Comparison of ENCODE assay signal across 27 mouse cellular contexts in genomic region chr2:11899698-11900660, GRCm38 (mm10).
DNase-seq lines count a peak whose midpoint lies in the region; ATAC-seq and TF ChIP-seq lines count a peak whose summit lies in the region.
"Had no signal": no experiment of that assay in that cellular context is flagged by ENCODE, and none has a peak within 500 bp of the region (broad histone marks: within the 10 kb centered on the region; RNA-seq: fewer than 3 reads in every experiment).

No protein-coding gene starts in this region.

- H3K4me1 ChIP-seq in hindbrain, embryonic 14.5 days (replicated peaks; ENCODE audit: control insufficient read depth, insufficient read depth, low read length), result no peaks in the 10 kb centered on the region
- no peaks in the 10 kb centered on the region for H3K4me1 ChIP-seq in hindbrain, embryonic 16.5 days (ENCODE audit: control insufficient read depth, insufficient read depth, low read depth, low read length)
- H3K4me1 ChIP-seq in lung, embryonic 14.5 days (ENCODE audit: insufficient read depth), result no peaks in the 10 kb centered on the region
- H3K4me1 ChIP-seq: heart, embryonic 12.5 days; hindbrain, embryonic 13.5 days; limb, embryonic 13.5 days had no signal

- WGBS in hindbrain, embryonic 14.5 days, result 74% methylated on average over 11 of the region's 11 CpGs
- whole genome bisulfite sequencing in hindbrain, embryonic 16.5 days, result 76% methylated on average over 11 of the region's 11 CpGs
- 75% methylated on average over 11 of the region's 11 CpGs for WGBS in lung, embryonic 14.5 days

- H3K9me3 ChIP-seq in hindbrain, embryonic 14.5 days (ENCODE audit: control insufficient read depth, low read length), result no peaks in the 10 kb centered on the region
- H3K9me3 ChIP-seq in hindbrain, embryonic 16.5 days (ENCODE audit: control insufficient read depth, low read length), result no peaks in the 10 kb centered on the region; the same call in 1 of the 2 replicates
- no peaks in the 10 kb centered on the region for H3K9me3 ChIP-seq in lung, embryonic 14.5 days (ENCODE audit: low read depth, low read length)
- H3K9me3 ChIP-seq: G1E; hindbrain, embryonic 13.5 days; limb, embryonic 13.5 days had no signal

- 0 out of 2 replicates have a peak, but pooled peaks have one; percentile 31 for ATAC-seq in hindbrain, embryonic 14.5 days (ENCODE audit: low FRiP score)
- no peak for ATAC-seq in hindbrain, embryonic 16.5 days
- peak; percentile 62; the same call in 1 of the 2 replicates for ATAC-seq in lung, embryonic 14.5 days (ENCODE audit: insufficient read depth)
- ATAC-seq: forebrain, embryonic 16.5 days; inflammation-experienced regulatory T-cells, adult 6 months had no signal

- no peak overlapping the region for H3K4me3 ChIP-seq in hindbrain, embryonic 14.5 days (replicated peaks; ENCODE audit: low read length)
- no peak overlapping the region for H3K4me3 ChIP-seq in hindbrain, embryonic 16.5 days (ENCODE audit: low read length)
- H3K4me3 ChIP-seq in lung, embryonic 14.5 days (ENCODE audit: low read depth, low read length), result no peak overlapping the region
- H3K4me3 ChIP-seq: erythroblast, embryonic 14.5 days; gastrocnemius, adult 2 months; heart, adult 2 months; heart, embryonic 12.5 days; hindbrain, embryonic 13.5 days; limb, embryonic 13.5 days had no signal

- TF ChIP-seq CTCF in lung, embryonic 14.5 days (IDR thresholded peaks at IDR 0.05; ENCODE audit: low read depth), result no peak

- H3K36me3 ChIP-seq in hindbrain, embryonic 14.5 days (replicated peaks; ENCODE audit: control insufficient read depth, insufficient read depth), result no peaks in the 10 kb centered on the region
- no peaks in the 10 kb centered on the region for H3K36me3 ChIP-seq in hindbrain, embryonic 16.5 days (ENCODE audit: control insufficient read depth, insufficient read depth, low read length)
- H3K36me3 ChIP-seq in lung, embryonic 14.5 days (ENCODE audit: insufficient read depth), result no peaks in the 10 kb centered on the region
- H3K36me3 ChIP-seq: G1E; heart, embryonic 12.5 days; hindbrain, embryonic 13.5 days; limb, embryonic 13.5 days had no signal

- no peak overlapping the region for H3K9ac ChIP-seq in hindbrain, embryonic 14.5 days
- H3K9ac ChIP-seq in hindbrain, embryonic 16.5 days (ENCODE audit: low read depth, low read length), result no peak overlapping the region
- H3K9ac ChIP-seq in lung, embryonic 14.5 days, result no peak overlapping the region
- H3K9ac ChIP-seq: heart, embryonic 12.5 days; hindbrain, embryonic 13.5 days; limb, embryonic 13.5 days had no signal

- H3K27me3 ChIP-seq in hindbrain, embryonic 14.5 days (ENCODE audit: control insufficient read depth, insufficient read depth, low read length), result no peaks in the 10 kb centered on the region
- no peaks in the 10 kb centered on the region for H3K27me3 ChIP-seq in hindbrain, embryonic 16.5 days (replicated peaks; ENCODE audit: control insufficient read depth, insufficient read depth, low read length)
- H3K27me3 ChIP-seq in lung, embryonic 14.5 days (ENCODE audit: insufficient read depth, low read length), result no peaks in the 10 kb centered on the region
- H3K27me3 ChIP-seq: heart, embryonic 12.5 days; hindbrain, embryonic 13.5 days; limb, embryonic 13.5 days had no signal

- no peak overlapping the region for H3K27ac ChIP-seq in hindbrain, embryonic 14.5 days
- H3K27ac ChIP-seq in hindbrain, embryonic 16.5 days (ENCODE audit: low read depth, low read length), result no peak overlapping the region
- no peak overlapping the region for H3K27ac ChIP-seq in lung, embryonic 14.5 days (ENCODE audit: low read depth)
- H3K27ac ChIP-seq: gastrocnemius, adult 2 months; heart, adult 2 months; hindbrain, embryonic 13.5 days; limb, embryonic 13.5 days; stomach, postnatal 0 days had no signal

- no peak for DNase-seq in hindbrain, embryonic 14.5 days (ENCODE audit: low spot score)
- peak; percentile 6 for DNase-seq in lung, embryonic 14.5 days
- no peak for DNase-seq in lung, postnatal 14 days
- peak; percentile 44 for DNase-seq in kidney, adult 9 months
- peak; percentile 6 for DNase-seq in kidney, postnatal 10 days
- no peak for DNase-seq in layer of hippocampus, postnatal 10 days (ENCODE audit: low spot score in 2 of 2)
- DNase-seq: adrenal gland, postnatal 14 days; cerebellum, adult 11 months; cerebellum, adult 9-10 months; cerebellum, postnatal 36 days; gastrocnemius, adult 2 months; heart, adult 2 months; heart, postnatal 4 days; layer of hippocampus, adult 9-11 months; midbrain, embryonic 14.5 days; right cerebral cortex, postnatal 4 days; thymus, postnatal 4 days had no signal

- no peak overlapping the region for H3K4me2 ChIP-seq in hindbrain, embryonic 14.5 days (replicated peaks)
- H3K4me2 ChIP-seq in hindbrain, embryonic 16.5 days (ENCODE audit: low read length), result no peak overlapping the region
- H3K4me2 ChIP-seq in lung, embryonic 14.5 days, result no peak overlapping the region
- H3K4me2 ChIP-seq: heart, embryonic 12.5 days; hindbrain, embryonic 13.5 days; limb, embryonic 13.5 days; liver, embryonic 11.5 days had no signal

Comparison
In these comparisons a context has a peak if more than half of its experiments do, and no peak if none do; other contexts are left out.
1. DNase-seq: peak in lung, embryonic 14.5 days (single experiment), kidney, adult 9 months (single experiment) and kidney, postnatal 10 days (single experiment); none in hindbrain, embryonic 14.5 days (single experiment), lung, postnatal 14 days (single experiment) and layer of hippocampus, postnatal 10 days (0 of 2).